Mouse (Mus musculus) gastrocnemius, adult 18-20 months (tissue): ENCODE results near the gene Pglyrp3. TPM values are rescaled to one million over a fixed set of nuclear protein-coding genes. Genes with fewer than 3 reads are reported as not detected.
"Not testable (repeated sequence)": the region's sequence is repeated elsewhere in the genome, so short reads cannot be mapped to it uniquely, and the experiment has no call there.

ENCODE experiments used
- DNase-seq: peaks from one replicate; pipeline ENCODE4 v3.0.0; 2021; ENCODE audit warnings: low spot score
- long read RNA-seq, 2 experiments: library from polyadenylated mRNA; stranded (forward); transcript quantifications; one replicate each; pipeline ENCODE4 v2.0.0; 2021
- microRNA-seq: library from miRNA; unstranded; fragments of <30 nt; microRNA quantifications from one replicate; pipeline ENCODE4 v1.2.0, GENCODE M21; 2021
- total RNA-seq, 2 experiments: library from RNA; stranded (reverse); gene quantifications; 2 replicates each; pipeline ENCODE4 v1.2.3; 2021

The Pglyrp3 gene
- total RNA-seq, result not detected
- long read RNA-seq, experiment 1, result 0 reads
- long read RNA-seq, experiment 2, result 0 reads

- no peak for DNase-seq
Observed at GRCm38 (mm10) chr3:92014283-92014682, at the start of gene Pglyrp3. Gene Pglyrp3, plus strand, starts transcription at chr3:92014583.

- DNase-seq, result no peak
Observed at GRCm38 (mm10) chr3:92011001-92011400, 3.4 kb upstream of the Pglyrp3 start.

- DNase-seq, result not testable (repeated sequence)
Observed at GRCm38 (mm10) chr3:92024541-92024940, 10.2 kb downstream of the Pglyrp3 start.

DNA sequence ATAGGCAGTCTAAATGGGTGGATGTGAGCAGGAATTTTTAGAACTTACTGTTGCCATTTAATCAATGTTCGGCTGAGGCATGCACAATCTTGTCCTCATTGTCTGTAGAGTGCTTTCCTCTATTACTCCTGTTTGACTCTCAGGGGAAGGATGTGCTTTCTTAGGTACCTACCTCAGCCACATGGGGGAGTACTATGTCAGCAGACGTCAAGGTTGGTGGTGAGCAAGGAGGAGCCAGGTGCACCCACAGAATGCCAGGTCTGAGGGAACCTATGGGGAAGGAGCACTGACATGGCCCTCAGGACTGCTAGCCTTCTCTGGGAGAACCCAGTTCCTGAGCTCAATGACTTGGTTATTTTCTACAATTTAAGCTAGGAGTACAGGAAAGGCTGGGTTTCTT is 18.8 kb downstream of the Pglyrp3 start:
- DNase-seq, result no peak

- DNase-seq, result no peak
Observed at GRCm38 (mm10) chr3:92033892-92034291, 19.5 kb downstream of the Pglyrp3 start.

- DNase-seq, result peak; percentile 2
Observed at GRCm38 (mm10) chr3:92050382-92051054, 36.1 kb downstream of the Pglyrp3 start.

DNA sequence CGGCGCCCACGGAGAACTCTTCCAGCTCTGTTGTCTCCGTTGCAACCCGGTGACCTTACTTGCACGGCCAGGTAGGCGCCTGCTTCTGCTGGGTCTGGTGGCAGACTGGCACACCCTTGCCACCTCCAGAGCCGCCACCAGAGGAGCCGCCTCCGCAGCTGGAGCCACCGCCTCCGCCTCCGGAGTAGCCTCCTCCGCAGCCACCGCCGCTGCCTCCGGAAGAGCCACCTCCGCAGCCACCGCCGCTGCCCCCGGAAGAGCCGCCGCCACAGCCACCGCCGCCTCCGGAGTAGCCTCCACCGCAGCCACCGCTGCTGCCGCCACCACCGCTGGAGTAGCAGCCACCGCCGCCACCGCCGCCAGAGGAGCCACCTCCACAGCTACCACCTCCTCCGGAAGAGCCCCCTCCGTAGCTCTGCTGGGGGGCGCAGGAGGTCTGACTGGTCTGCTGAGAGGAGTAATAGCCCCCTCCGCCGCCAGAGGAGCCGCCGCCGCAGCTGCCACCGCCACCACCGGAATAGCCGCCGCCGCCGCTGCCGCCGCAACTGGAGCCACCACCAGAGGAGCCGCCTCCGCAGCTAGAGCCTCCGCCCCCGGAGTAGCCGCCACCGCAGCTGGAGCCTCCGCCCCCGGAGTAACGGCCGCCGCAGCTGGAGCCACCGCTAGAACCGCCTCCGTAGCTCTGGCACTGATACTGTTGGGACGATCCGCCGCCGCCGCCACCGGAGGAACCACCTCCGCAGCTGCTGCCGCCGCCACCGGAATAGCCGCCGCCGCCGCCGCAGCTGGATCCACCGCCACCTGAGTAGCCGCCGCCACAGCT is 66.3 kb downstream of the Pglyrp3 start:
- peak; percentile 45 for DNase-seq

Small RNA genes lying within 50 kb of the gene (microRNA-seq; reads per million reads assigned to microRNA genes)
- not detected for gene Gm23697
- not detected for gene Gm25145

Other genes with a start within 250 kb of the Pglyrp3 start
- gene Lor, start 68.6 kb downstream of the Pglyrp3 start, total RNA-seq, result not detected
- gene Prr9, start 109.4 kb downstream of the Pglyrp3 start, total RNA-seq, result not detected
- gene Lelp1, start 128.2 kb downstream of the Pglyrp3 start, total RNA-seq, result not detected
- gene Sprr2a1, start 201.2 kb downstream of the Pglyrp3 start, total RNA-seq, result not detected
- not detected for gene Sprr2a2, start 201.3 kb downstream of the Pglyrp3 start, total RNA-seq